Comparison of ENCODE assay signal across 25 mouse cellular contexts in genomic region chr11:32201922-32202685, GRCm38 (mm10). TPM values are rescaled to one million over a fixed set of nuclear protein-coding genes. Genes with fewer than 3 reads are reported as not detected.
A peak's percentile ranks its signal among the peaks of the same experiment; 100 is the strongest.
DNase-seq lines count a peak whose midpoint lies in the region; ATAC-seq and TF ChIP-seq lines count a peak whose summit lies in the region.
"Had no signal": no experiment of that assay in that cellular context is flagged by ENCODE, and none has a peak within 500 bp of the region (broad histone marks: within the 10 kb centered on the region; RNA-seq: fewer than 3 reads in every experiment).

No protein-coding gene starts in this region.

- H3K36me3 ChIP-seq in midbrain, embryonic 11.5 days (ENCODE audit: control insufficient read depth, insufficient read depth, low read length) = no peaks in the 10 kb centered on the region
- peaks cover 4% of the 10 kb centered on the region for H3K36me3 ChIP-seq in midbrain, embryonic 10.5 days
- H3K36me3 ChIP-seq in thymus, adult 2 months (ENCODE audit: control insufficient read depth, insufficient read depth, low read length) = no peaks in the 10 kb centered on the region
- peaks cover under 1 to 7% of the 10 kb centered on the region in 2 experiments for H3K36me3 ChIP-seq in CH12.LX (replicated peaks in 1 of 2; ENCODE audit: control insufficient read depth in 1 of 2, insufficient read depth in 1 of 2, low read length in 1 of 2)
- H3K36me3 ChIP-seq in forebrain, embryonic 12.5 days (replicated peaks) = no peaks in the 10 kb centered on the region
- H3K36me3 ChIP-seq: hindbrain, embryonic 15.5 days had no signal

- no peak for ATAC-seq in midbrain, embryonic 11.5 days (ENCODE audit: low FRiP score)
- ATAC-seq in forebrain, embryonic 12.5 days (ENCODE audit: low FRiP score) = no peak
- ATAC-seq: CD4-positive, CD25-positive, alpha-beta regulatory T cell, adult 4 months; forebrain, embryonic 14.5 days; forebrain, postnatal 0 days; Patski had no signal

- in situ Hi-C loops in CH12.LX (cut with MboI; ENCODE audit: low pct_ligation_motif_present, low pct_unique_long_range_greater_than_20kb, low sequenced_read_pairs) = loop anchor here (5.0 kb wide), 1 partner anchor 35 kb away; no protein-coding TSS in a partner anchor

- peaks cover 6% of the 10 kb centered on the region for H3K4me1 ChIP-seq in midbrain, embryonic 11.5 days (ENCODE audit: control insufficient read depth, insufficient read depth, low read length)
- peaks cover 27% of the 10 kb centered on the region for H3K4me1 ChIP-seq in midbrain, embryonic 10.5 days
- peaks cover 36% of the 10 kb centered on the region for H3K4me1 ChIP-seq in thymus, adult 2 months (replicated peaks; ENCODE audit: control insufficient read depth, insufficient read depth, low read length)
- H3K4me1 ChIP-seq in CH12.LX (ENCODE audit: control insufficient read depth in 1 of 2, insufficient read depth in 2 of 2) = peaks cover 13 to 66% of the 10 kb centered on the region in 2 experiments
- H3K4me1 ChIP-seq in forebrain, embryonic 12.5 days = peaks cover 17% of the 10 kb centered on the region

- no peaks in the 10 kb centered on the region for H3K79me2 ChIP-seq in CH12.LX (replicated peaks; ENCODE audit: control insufficient read depth, extremely low read depth, insufficient read depth, poor library complexity, severe bottlenecking)

- no peak overlapping the region for H3K4me2 ChIP-seq in midbrain, embryonic 11.5 days
- peak overlapping the region; percentile 3; the same call in 1 of the 2 replicates for H3K4me2 ChIP-seq in CH12.LX (ENCODE audit: insufficient read depth, low read depth, poor library complexity, severe bottlenecking)
- no peak overlapping the region for H3K4me2 ChIP-seq in forebrain, embryonic 12.5 days
- H3K4me2 ChIP-seq: heart, embryonic 11.5 days; hindbrain, embryonic 12.5 days; hindbrain, embryonic 15.5 days had no signal

- no peak for TF ChIP-seq CTCF in thymus, adult 2 months (IDR thresholded peaks at IDR 0.05; ENCODE audit: borderline replicate concordance, control insufficient read depth, extremely low read depth, insufficient read depth, low read length, poor library complexity)
- TF ChIP-seq CTCF in CH12.LX (conservative IDR thresholded peaks at IDR 0.05 in 1 of 2, IDR thresholded peaks at IDR 0.05 in 1 of 2; ENCODE audit: low read depth in 2 of 2, low read length in 2 of 2) = no peak

- TF ChIP-seq EP300 in CH12.LX (IDR thresholded peaks at IDR 0.05; ENCODE audit: low read length) = 0 out of 2 replicates have a peak, but pooled peaks have one; percentile 49

- WGBS in midbrain, embryonic 11.5 days = 82% methylated on average over 11 of the region's 11 CpGs
- 84% methylated on average over 11 of the region's 11 CpGs for WGBS in midbrain, embryonic 10.5 days
- WGBS in thymus, adult 2 months = 32% methylated on average over 11 of the region's 11 CpGs
- WGBS in forebrain, embryonic 12.5 days = 86% methylated on average over 11 of the region's 11 CpGs

- peak; percentile 53 for DNase-seq in midbrain, embryonic 11.5 days (ENCODE audit: low spot score, missing footprints)
- no peak for DNase-seq in midbrain, embryonic 10.5 days (ENCODE audit: low spot score)
- DNase-seq in thymus, postnatal 25 days = peak; percentile 23
- no peak for DNase-seq in thymus, adult 2 months
- DNase-seq in CH12.LX (ENCODE audit: extremely low read depth) = peak; percentile 61
- no peak for DNase-seq in kidney, postnatal 14 days
- DNase-seq: adrenal gland, postnatal 10 days; adrenal gland, postnatal 36 days; cerebellum, adult 9-10 months; cerebellum, postnatal 14 days; forebrain, postnatal 0 days; gastrocnemius, postnatal 36 days; heart, adult 11 months had no signal

- no peak for TF ChIP-seq RAD21 in CH12.LX (IDR thresholded peaks at IDR 0.05; ENCODE audit: low read depth, low read length)

- no peak overlapping the region for H3K27ac ChIP-seq in midbrain, embryonic 11.5 days (ENCODE audit: low read depth, low read length)
- H3K27ac ChIP-seq in midbrain, embryonic 10.5 days (replicated peaks) = no peak overlapping the region
- H3K27ac ChIP-seq in thymus, adult 2 months (ENCODE audit: control insufficient read depth, insufficient read depth, low read length) = no peak overlapping the region
- no peak overlapping the region for H3K27ac ChIP-seq in CH12.LX (ENCODE audit: insufficient read depth, low read depth)
- H3K27ac ChIP-seq in forebrain, embryonic 12.5 days = no peak overlapping the region
- H3K27ac ChIP-seq: forebrain, embryonic 10.5 days; hindbrain, embryonic 12.5 days; hindbrain, embryonic 15.5 days had no signal

- no peaks in the 10 kb centered on the region for H3K9me3 ChIP-seq in midbrain, embryonic 11.5 days (ENCODE audit: control insufficient read depth, low read length)
- no peaks in the 10 kb centered on the region for H3K9me3 ChIP-seq in midbrain, embryonic 10.5 days (replicated peaks)
- H3K9me3 ChIP-seq in CH12.LX (replicated peaks; ENCODE audit: low read length) = no peaks in the 10 kb centered on the region
- no peaks in the 10 kb centered on the region for H3K9me3 ChIP-seq in forebrain, embryonic 12.5 days
- H3K9me3 ChIP-seq: forebrain, embryonic 10.5 days; hindbrain, embryonic 12.5 days; hindbrain, embryonic 15.5 days had no signal

- dilution Hi-C loops in CH12.LX (cut with MboI; ENCODE audit: extremely low pct_ligation_motif_present, extremely low pct_unique_long_range_greater_than_20kb, low sequenced_read_pairs) = no loop called here

- no peak for TF ChIP-seq POLR2A in thymus, adult 2 months (IDR thresholded peaks at IDR 0.05; ENCODE audit: control insufficient read depth, extremely low read depth, insufficient read depth, low read length, poor library complexity)
- no peak for TF ChIP-seq POLR2A in CH12.LX (IDR thresholded peaks at IDR 0.05; ENCODE audit: low read depth, low read length)

- H3K27me3 ChIP-seq in midbrain, embryonic 11.5 days (ENCODE audit: control insufficient read depth, insufficient read depth, low read length) = no peaks in the 10 kb centered on the region
- peaks cover 8% of the 10 kb centered on the region; the same call in 1 of the 2 replicates for H3K27me3 ChIP-seq in midbrain, embryonic 10.5 days (ENCODE audit: low read depth, poor library complexity, severe bottlenecking)
- no peaks in the 10 kb centered on the region for H3K27me3 ChIP-seq in thymus, adult 2 months (ENCODE audit: control insufficient read depth, insufficient read depth, low read length)
- H3K27me3 ChIP-seq in CH12.LX (replicated peaks) = no peaks in the 10 kb centered on the region
- H3K27me3 ChIP-seq in forebrain, embryonic 12.5 days = peaks cover 3% of the 10 kb centered on the region; the same call in 1 of the 2 replicates
- H3K27me3 ChIP-seq: hindbrain, embryonic 12.5 days had no signal

- H3K4me3 ChIP-seq in midbrain, embryonic 11.5 days (ENCODE audit: low read depth, low read length) = no peak overlapping the region
- no peak overlapping the region for H3K4me3 ChIP-seq in midbrain, embryonic 10.5 days
- H3K4me3 ChIP-seq in thymus, adult 2 months (ENCODE audit: control insufficient read depth, insufficient read depth, low read length) = no peak overlapping the region
- no peak overlapping the region for H3K4me3 ChIP-seq in CH12.LX (replicated peaks in 1 of 3; ENCODE audit: low read depth in 2 of 3, low read length in 2 of 3, poor library complexity in 1 of 3)
- no peak overlapping the region for H3K4me3 ChIP-seq in forebrain, embryonic 12.5 days (replicated peaks)
- H3K4me3 ChIP-seq: forebrain, embryonic 10.5 days; hindbrain, embryonic 12.5 days; hindbrain, embryonic 15.5 days had no signal

- H3K9ac ChIP-seq in midbrain, embryonic 11.5 days (ENCODE audit: low read length) = no peak overlapping the region
- H3K9ac ChIP-seq in CH12.LX (ENCODE audit: insufficient read depth, low read depth) = peak overlapping the region; percentile 17; the same call in 1 of the 2 replicates
- no peak overlapping the region for H3K9ac ChIP-seq in forebrain, embryonic 12.5 days
- H3K9ac ChIP-seq: forebrain, postnatal 0 days; hindbrain, embryonic 12.5 days; hindbrain, embryonic 15.5 days had no signal

TF ChIP-seq in CH12.LX, 34 proteins besides CTCF, POLR2A, EP300 and RAD21 (continues in another document):
- peak; percentile 35; the same call in 1 of the 2 replicates for TF ChIP-seq MXI1 (IDR thresholded peaks at IDR 0.05; ENCODE audit: low read depth, low read length)

RNA-seq across cellular contexts. Expression of gene Il9r, which starts 2.0 kb away (rescaled TPM):
- polyA plus RNA-seq in midbrain, embryonic 11.5 days (2014; fragmentation: Nextera tagmentation; extraction: Ambion mirVana) = not detected in 2 replicates
- polyA plus RNA-seq in midbrain, embryonic 10.5 days (2016; fragmentation: Nextera tagmentation; extraction: Ambion mirVana) = 0.05 TPM in 1 of 2 replicates, not detected in the other
- 16.4 and 19.9 TPM in 2 replicates for polyA plus RNA-seq in thymus, adult 2 months (2012; rRNA removed)
- total RNA-seq in CH12.LX (2012; rRNA removed) (16.8 and 20.0 TPM in 2 replicates), CH12.LX (2014; rRNA removed) (51.6 and 52.1 TPM in 2 replicates)
- polyA plus RNA-seq in CH12.LX (2012; ENCODE audit: insufficient read length, low read depth) = 45.3 and 47.5 TPM in 2 replicates
- polyA plus RNA-seq in forebrain, embryonic 12.5 days (2016; fragmentation: Nextera tagmentation; extraction: Ambion mirVana) = not detected in 2 replicates
- total RNA-seq: forebrain, postnatal 0 days; gastrocnemius, postnatal 36 days; heart, postnatal 25 days had no signal
- polyA plus RNA-seq: C2C12; embryonic facial prominence, embryonic 11.5 days; forebrain, embryonic 10.5 days; forebrain, embryonic 14.5 days; forebrain, postnatal 0 days; heart, embryonic 11.5 days; heart, embryonic 14.5 days; hindbrain, embryonic 12.5 days; hindbrain, embryonic 15.5 days; Patski had no signal

RNA-seq across cellular contexts. Expression of gene Snrnp25, which starts 3.1 kb away (rescaled TPM):
- polyA plus RNA-seq in midbrain, embryonic 11.5 days (2014; fragmentation: Nextera tagmentation; extraction: Ambion mirVana) = 77.0 and 87.0 TPM in 2 replicates
- polyA plus RNA-seq in midbrain, embryonic 10.5 days (2016; fragmentation: Nextera tagmentation; extraction: Ambion mirVana) = 94.7 and 107 TPM in 2 replicates
- 56.3 and 66.1 TPM in 2 replicates for polyA plus RNA-seq in thymus, adult 2 months (2012; rRNA removed)
- total RNA-seq in CH12.LX (2012; rRNA removed) (113 and 123 TPM in 2 replicates), CH12.LX (2014; rRNA removed) (162 and 208 TPM in 2 replicates)
- 106 and 131 TPM in 2 replicates for polyA plus RNA-seq in CH12.LX (2012; ENCODE audit: insufficient read length, low read depth)
- polyA plus RNA-seq in forebrain, embryonic 12.5 days (2016; fragmentation: Nextera tagmentation; extraction: Ambion mirVana) = 61.4 and 62.7 TPM in 2 replicates

RNA-seq across cellular contexts. Expression of gene Rhbdf1, which starts 20.0 kb away (rescaled TPM):
- 13.2 and 14.1 TPM in 2 replicates for polyA plus RNA-seq in midbrain, embryonic 11.5 days (2014; fragmentation: Nextera tagmentation; extraction: Ambion mirVana)
- polyA plus RNA-seq in midbrain, embryonic 10.5 days (2016; fragmentation: Nextera tagmentation; extraction: Ambion mirVana) = 25.1 and 26.2 TPM in 2 replicates
- 29.9 and 44.9 TPM in 2 replicates for polyA plus RNA-seq in thymus, adult 2 months (2012; rRNA removed)
- total RNA-seq in CH12.LX (2012; rRNA removed) = 30.1 and 37.6 TPM in 2 replicates
- total RNA-seq in CH12.LX (2014; rRNA removed) = 24.7 TPM in 2 replicates
- polyA plus RNA-seq in CH12.LX (2012; ENCODE audit: insufficient read length, low read depth) = 27.2 and 34.2 TPM in 2 replicates
- 18.3 and 19.1 TPM in 2 replicates for polyA plus RNA-seq in forebrain, embryonic 12.5 days (2016; fragmentation: Nextera tagmentation; extraction: Ambion mirVana)

RNA-seq across cellular contexts. Expression of gene Mpg, which starts 24.2 kb away (rescaled TPM):
- 24.8 and 27.2 TPM in 2 replicates for polyA plus RNA-seq in midbrain, embryonic 11.5 days (2014; fragmentation: Nextera tagmentation; extraction: Ambion mirVana)
- polyA plus RNA-seq in midbrain, embryonic 10.5 days (2016; fragmentation: Nextera tagmentation; extraction: Ambion mirVana) = 30.6 and 32.0 TPM in 2 replicates
- polyA plus RNA-seq in thymus, adult 2 months (2012; rRNA removed) = 21.0 and 25.5 TPM in 2 replicates
- total RNA-seq in CH12.LX (2012; rRNA removed) (40.3 and 41.9 TPM in 2 replicates), CH12.LX (2014; rRNA removed) (36.2 and 39.1 TPM in 2 replicates)
- polyA plus RNA-seq in CH12.LX (2012; ENCODE audit: insufficient read length, low read depth) = 39.6 and 41.5 TPM in 2 replicates
- polyA plus RNA-seq in forebrain, embryonic 12.5 days (2016; fragmentation: Nextera tagmentation; extraction: Ambion mirVana) = 25.0 and 29.3 TPM in 2 replicates

Comparison
In these comparisons a context has a peak if more than half of its experiments do, and no peak if none do; other contexts are left out.
1. DNase-seq: peak in midbrain, embryonic 11.5 days (single experiment), thymus, postnatal 25 days (single experiment) and CH12.LX (single experiment); none in midbrain, embryonic 10.5 days (single experiment), thymus, adult 2 months (single experiment) and kidney, postnatal 14 days (single experiment).
2. RNA of gene Il9r, which starts 2.0 kb away (polyA plus RNA-seq): 45.3 to 47.5 TPM in CH12.LX and 16.4 to 19.9 TPM in thymus, adult 2 months; not detected in forebrain, embryonic 12.5 days, not detected in midbrain, embryonic 11.5 days and 0.05 TPM in midbrain, embryonic 10.5 days; every median in the first group is over 10 times any median in the second.